Mouse (Mus musculus) hindbrain, embryonic 11.5 days (tissue): ENCODE measurements around the gene Mindy2. TPM values are rescaled to one million over a fixed set of nuclear protein-coding genes. Genes with fewer than 3 reads are reported as not detected.

Experiments used
- polyA plus RNA-seq: library from polyadenylated mRNA; unstranded; fragments of >200 nt; fragmentation: Nextera tagmentation; extraction: Ambion mirVana; gene quantifications from 2 replicates; pipeline ENCODE4 v1.2.1, GENCODE M21; 2014

Gene Mindy2
- polyA plus RNA-seq, 1 experiment from 2014 or later = 11.1 TPM

Other genes starting within 250 kb of the Mindy2 start
- gene Ccnb2, start 235.6 kb downstream of the Mindy2 start, polyA plus RNA-seq = 206 and 222 TPM in 2 replicates
- 40.0 and 42.2 TPM in 2 replicates for gene Rnf111, start 153.4 kb downstream of the Mindy2 start, polyA plus RNA-seq
- gene Sltm, start 114.4 kb downstream of the Mindy2 start, polyA plus RNA-seq = 62.5 and 83.4 TPM in 2 replicates
- gene Gm10642, start 923 bp downstream of the Mindy2 start, polyA plus RNA-seq = 0.39 and 0.62 TPM in 2 replicates
- gene Adam10, start 21.8 kb upstream of the Mindy2 start, polyA plus RNA-seq = 64.9 and 65.5 TPM in 2 replicates